ENCODE assay signal across 18 mouse cellular contexts in genomic region chr11:58156871-58157270, GRCm38 (mm10).
"Had no signal": no experiment of that assay in that cellular context is flagged by ENCODE, and none has a peak within 500 bp of the region (broad histone marks: within the 10 kb centered on the region; RNA-seq: fewer than 3 reads in every experiment).

No protein-coding gene starts in this region.

- H3K9me3 ChIP-seq: megakaryocyte, embryonic 14.5 days; midbrain, embryonic 10.5 days; midbrain, embryonic 12.5 days; neural tube, embryonic 13.5 days; neural tube, embryonic 15.5 days; stomach, embryonic 15.5 days had no signal

- DNase-seq: lung, adult 18-20 months; lung, embryonic 14.5 days; lung, postnatal 10 days; lung, postnatal 4 days; midbrain, embryonic 14.5 days; right cerebral cortex, postnatal 14 days; thymus, adult 2 months; thymus, postnatal 25 days; thymus, postnatal 4 days had no signal

- ATAC-seq: midbrain, embryonic 16.5 days had no signal

- H3K9ac ChIP-seq: lung, embryonic 14.5 days; midbrain, embryonic 12.5 days; neural tube, embryonic 13.5 days; neural tube, embryonic 15.5 days; stomach, embryonic 15.5 days had no signal

- H3K27me3 ChIP-seq: megakaryocyte, embryonic 14.5 days; midbrain, embryonic 12.5 days; neural tube, embryonic 13.5 days; neural tube, embryonic 15.5 days; stomach, embryonic 15.5 days had no signal

- H3K4me3 ChIP-seq: megakaryocyte, embryonic 14.5 days; midbrain, embryonic 10.5 days; midbrain, embryonic 12.5 days; myocyte; neural tube, embryonic 13.5 days; neural tube, embryonic 15.5 days; stomach, embryonic 15.5 days had no signal

- H3K4me2 ChIP-seq: lung, embryonic 14.5 days; midbrain, embryonic 12.5 days; neural tube, embryonic 13.5 days; neural tube, embryonic 15.5 days; stomach, embryonic 15.5 days had no signal

- H3K4me1 ChIP-seq: megakaryocyte, embryonic 14.5 days; midbrain, embryonic 10.5 days; midbrain, embryonic 12.5 days; neural tube, embryonic 13.5 days; neural tube, embryonic 15.5 days; stomach, embryonic 15.5 days had no signal

- H3K27ac ChIP-seq: midbrain, embryonic 10.5 days; midbrain, embryonic 12.5 days; neural tube, embryonic 13.5 days; neural tube, embryonic 15.5 days; stomach, embryonic 15.5 days; stomach, postnatal 0 days had no signal
